Mouse (Mus musculus) left cerebral cortex, postnatal 25 days (tissue): ENCODE measurements around the gene Dnah8. TPM values are rescaled to one million over a fixed set of nuclear protein-coding genes. Genes with fewer than 3 reads are reported as not detected.
"Not testable (repeated sequence)": the region's sequence is repeated elsewhere in the genome, so short reads cannot be mapped to it uniquely, and the experiment has no call there.

Experiments used
- DNase-seq, 2 experiments: peaks; one replicate each; pipeline ENCODE4 v3.0.0; 2022; ENCODE audit warnings: low spot score in 2 of 2, mixed read lengths in 1 of 2
- intact Hi-C: fragments of 180-260 bp; cut with DNase I; formaldehyde crosslinking; loops from one replicate; pipeline ENCODE4 v1.15.1; 2025
- total RNA-seq, 2 experiments: library from RNA; stranded (reverse); gene quantifications; 2 replicates each; pipeline ENCODE4 v1.2.3; 2021

The Dnah8 gene
- total RNA-seq, 2 experiments from 2014 or later, result 0.73 to 0.89 TPM

DNA sequence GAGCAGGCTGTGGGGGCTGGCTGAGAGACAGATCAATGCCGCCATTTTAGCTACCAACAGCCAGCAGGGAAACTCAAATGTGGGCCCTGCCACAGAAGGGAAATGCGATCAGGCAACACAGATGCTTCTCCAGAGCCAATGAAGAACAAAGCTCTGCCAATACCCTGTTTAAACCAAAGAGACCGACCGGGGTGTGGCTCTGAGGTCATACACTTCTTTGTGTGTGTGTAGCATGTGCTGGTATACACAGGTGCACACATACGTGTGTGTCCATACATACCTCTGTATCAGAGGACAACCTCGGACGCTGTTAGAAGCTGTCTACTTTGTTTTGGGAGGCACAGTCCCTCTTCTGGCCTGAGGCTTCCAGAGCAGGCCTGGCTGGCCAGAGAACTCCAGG, 16.8 kb upstream of the Dnah8 start:
- intact Hi-C loops, result no loop called here
- no peak for DNase-seq

GRCm38 (mm10) chr17:30607909-30608495, 16.2 kb upstream of the Dnah8 start:
- intact Hi-C loops, result no loop called here
- DNase-seq, result no peak

GRCm38 (mm10) chr17:30609305-30609979, 14.7 kb upstream of the Dnah8 start:
- intact Hi-C loops, result no loop called here
- peak in 1 of 2 experiments; percentile 84 for DNase-seq

GRCm38 (mm10) chr17:30609980-30610307, 14.2 kb upstream of the Dnah8 start:
- no peak for DNase-seq
- intact Hi-C loops, result no loop called here

DNA sequence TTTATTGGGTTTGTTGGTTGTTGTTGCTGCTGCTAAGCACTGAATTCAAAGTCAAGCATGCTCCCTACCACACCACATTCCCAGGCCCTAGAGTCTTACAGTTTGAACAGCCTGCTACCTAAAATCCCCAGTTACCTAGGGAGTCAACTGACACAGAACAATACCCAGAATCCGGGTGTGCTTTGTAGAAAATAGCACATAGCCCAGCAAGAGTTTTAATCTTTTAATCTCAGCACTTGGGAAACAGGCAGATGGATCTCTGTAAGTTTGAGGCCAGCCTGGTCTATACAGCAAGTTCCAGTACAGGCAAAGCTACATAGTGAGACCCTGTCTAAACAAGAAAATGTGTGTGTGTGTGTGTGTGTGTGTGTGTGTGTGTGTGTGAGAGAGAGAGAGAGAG, 13.4 kb upstream of the Dnah8 start:
- intact Hi-C loops, result no loop called here
- no peak for DNase-seq

DNA sequence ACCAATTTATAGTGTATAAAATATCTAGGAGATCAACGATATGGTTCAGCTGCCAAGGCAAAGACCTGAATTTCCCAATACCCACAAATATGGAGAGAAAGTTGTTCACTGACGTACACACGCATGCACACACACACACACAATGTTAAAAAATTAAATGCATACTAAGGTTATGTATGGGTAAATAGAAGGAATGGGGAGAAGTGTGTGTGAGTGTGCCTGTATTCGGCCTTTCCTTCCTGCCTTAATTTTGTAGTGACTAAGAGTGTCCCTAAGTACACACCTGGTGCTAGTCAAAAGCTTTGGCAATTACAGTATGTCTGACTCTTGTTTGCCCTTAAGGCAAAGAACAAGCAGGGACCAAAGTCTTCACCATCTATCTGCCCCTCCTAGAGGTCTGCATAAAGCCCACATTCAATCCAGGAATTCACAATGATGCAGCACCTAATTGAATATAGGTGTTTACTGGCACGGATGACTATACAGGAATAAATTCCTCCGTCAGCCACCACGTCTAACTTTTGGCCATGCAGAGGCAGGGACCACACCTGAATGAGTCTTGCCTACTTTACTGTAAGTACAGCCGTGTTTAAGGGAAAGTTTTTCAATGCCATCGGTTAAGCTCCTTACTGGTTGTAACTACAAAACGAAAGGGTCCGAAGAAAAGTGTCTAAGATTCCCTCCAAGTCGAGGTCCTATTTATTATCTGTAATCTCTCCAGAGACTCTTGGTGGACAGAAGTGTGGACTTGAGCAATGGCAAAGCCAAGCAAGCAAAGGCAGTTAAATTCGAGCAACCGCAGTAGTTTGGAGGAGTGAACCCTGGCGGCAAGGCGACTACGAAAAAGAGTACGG, 12.7 kb upstream of the Dnah8 start:
- no peak for DNase-seq
- intact Hi-C loops, result no loop called here

DNA sequence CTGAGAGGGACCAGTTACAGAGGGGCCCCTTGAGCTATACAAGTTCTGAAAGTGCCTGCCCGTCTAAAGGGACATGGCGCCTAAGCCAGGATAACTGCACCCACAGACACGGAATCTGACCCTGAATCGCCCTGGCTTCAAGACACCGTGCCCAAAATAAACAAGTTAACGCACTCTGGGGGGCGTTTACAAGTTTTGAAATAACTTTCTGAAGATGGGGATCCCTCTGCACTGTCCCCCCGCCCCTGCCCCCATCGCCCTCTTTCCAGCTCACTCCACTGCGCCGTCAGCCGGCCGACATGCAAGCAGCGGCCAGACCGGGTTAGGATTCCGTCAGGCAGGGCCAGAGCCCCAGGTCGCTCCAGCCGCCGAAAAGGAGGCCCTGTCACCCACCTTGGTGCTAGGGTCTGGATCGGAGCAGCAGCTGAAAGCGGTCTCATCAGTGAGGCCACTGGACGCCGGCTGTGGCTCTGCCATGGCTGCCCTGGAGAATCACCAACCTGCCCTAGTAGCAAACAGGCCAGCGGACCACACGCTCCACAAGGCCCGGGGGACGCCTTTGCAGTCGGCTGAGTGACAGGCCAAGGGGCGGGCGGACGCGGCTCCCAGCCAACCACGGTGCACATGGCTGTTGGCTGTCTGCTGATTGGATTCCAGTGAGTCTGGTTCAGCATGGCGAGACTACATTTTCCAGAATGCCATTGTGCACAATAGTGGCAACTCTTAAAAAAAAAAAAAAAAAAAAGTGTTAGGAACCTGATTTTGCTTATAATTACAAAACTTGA, 11.9 kb upstream of the Dnah8 start:
- DNase-seq, result peak; percentile 100
- intact Hi-C loops, result no loop called here

- intact Hi-C loops, result no loop called here
- DNase-seq, result no peak
These were observed 10.8 kb upstream of the Dnah8 start for GRCm38 (mm10) chr17:30613350-30613749.

DNA sequence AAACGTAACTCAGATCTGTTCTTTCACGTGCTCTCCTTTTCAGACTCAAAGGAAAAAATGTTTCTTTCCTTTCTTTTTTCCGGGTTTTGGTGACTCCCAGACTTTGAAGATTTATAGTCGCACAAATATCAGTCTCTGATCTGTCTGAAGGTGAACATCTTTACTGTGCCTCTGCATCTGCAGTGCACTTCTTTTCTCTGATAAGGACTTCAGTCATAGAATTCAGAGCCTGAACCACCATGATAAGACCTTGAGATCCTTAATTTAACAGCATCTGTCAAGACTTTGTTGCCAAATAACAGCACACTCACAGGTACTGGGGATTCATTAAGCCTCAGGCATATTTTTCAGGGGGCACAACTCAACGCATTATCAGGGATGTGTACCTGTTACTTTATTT, 8.0 kb upstream of the Dnah8 start:
- no peak for DNase-seq

DNA sequence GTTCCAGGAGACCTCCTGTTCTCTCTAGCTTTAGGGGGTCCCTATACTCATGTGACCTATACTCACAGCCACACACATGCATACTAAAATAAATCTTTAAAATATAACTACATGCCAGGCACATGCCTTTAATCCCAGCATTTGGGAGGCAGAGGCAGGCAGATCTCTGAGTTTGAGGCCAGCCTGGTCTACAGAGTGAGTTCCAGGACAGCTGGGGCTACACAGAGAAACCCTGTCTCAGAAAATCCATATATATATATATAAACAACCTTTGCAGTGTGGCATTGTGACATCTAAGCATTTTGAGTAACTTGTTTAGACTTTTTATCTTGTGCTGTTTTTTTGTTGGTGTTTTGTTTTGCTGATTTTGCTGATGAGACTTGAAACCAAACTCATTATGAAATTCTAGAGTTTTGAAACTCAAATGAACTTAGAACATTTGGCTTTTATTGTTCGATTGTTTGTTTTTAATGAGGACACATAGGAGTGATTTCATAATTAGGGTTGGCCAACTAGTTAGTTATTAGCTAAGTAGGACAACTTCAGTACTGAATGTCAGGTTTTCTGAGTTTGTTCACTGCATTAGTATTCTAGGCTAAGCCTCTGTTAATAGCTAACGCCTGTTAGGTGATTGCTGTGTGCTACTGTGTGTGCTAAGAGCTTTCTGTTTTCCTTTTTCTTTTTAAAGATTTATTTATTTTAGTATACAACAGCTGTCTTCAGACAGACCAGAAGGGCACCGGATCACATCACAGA, 5.8 kb upstream of the Dnah8 start:
- intact Hi-C loops, result no loop called here
- no peak for DNase-seq

More for the DNA sequence above, 8.0 kb upstream of the Dnah8 start:
- intact Hi-C loops, result no loop called here

DNA sequence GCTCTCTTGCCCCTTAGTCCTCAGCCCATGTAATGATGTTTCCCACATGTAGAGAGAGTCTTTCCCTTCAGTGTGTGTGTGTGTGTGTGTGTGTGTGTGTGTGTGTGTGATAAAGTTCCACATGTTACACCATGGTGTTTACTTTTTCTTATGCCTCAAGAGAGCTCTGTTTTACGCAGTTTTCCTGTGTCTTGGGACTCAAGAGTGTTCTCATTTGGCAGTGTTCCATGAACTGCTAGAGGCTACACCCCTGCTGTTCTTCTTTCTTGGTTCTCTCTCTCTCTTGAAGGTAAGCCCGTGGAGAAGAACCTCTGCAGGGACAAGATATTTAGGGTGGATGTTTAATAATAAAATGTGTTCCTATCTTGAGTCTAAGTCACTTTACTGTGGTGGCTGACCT, 5.0 kb upstream of the Dnah8 start:
- DNase-seq, result no peak

DNA sequence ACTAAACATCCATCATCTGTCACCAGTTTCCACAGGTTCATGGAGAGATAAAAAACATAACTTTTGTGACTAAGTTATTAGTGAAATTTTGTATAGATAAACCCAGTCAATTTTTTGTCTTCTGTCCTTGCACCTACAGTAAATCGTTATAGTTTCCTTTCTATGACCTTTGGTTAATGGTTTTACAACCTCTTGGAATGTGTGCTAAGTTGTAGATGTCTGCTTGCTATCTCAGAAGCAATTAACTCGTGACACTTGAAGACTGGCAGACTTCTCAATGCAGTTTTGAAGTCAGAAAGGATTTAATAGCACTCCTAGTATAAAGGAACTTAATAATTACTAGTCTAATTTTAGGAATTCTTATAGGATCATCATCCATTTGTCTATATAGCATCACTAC, 3.6 kb upstream of the Dnah8 start:
- no peak for DNase-seq
- intact Hi-C loops, result no loop called here

More for the DNA sequence above, 5.0 kb upstream of the Dnah8 start:
- intact Hi-C loops, result no loop called here

DNA sequence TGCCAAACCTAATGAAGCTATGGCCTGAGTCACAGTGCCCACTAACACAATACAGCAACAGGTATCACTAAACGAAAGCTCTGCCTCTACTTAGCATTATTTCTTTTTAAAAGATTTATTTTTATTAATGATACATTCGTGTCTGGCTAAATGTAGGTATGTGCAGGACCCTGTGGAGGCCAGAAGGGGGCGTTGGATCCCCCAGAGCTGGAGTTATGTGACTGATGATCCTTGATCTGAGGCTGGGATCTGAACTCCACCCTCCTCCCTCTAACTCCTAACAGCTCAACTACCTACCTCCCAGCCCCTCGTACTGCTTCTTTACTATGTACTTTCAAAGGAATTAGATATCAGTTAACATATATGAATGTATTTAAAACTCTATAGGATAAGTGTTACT, 2.7 kb upstream of the Dnah8 start:
- intact Hi-C loops, result no loop called here
- DNase-seq, result no peak

DNA sequence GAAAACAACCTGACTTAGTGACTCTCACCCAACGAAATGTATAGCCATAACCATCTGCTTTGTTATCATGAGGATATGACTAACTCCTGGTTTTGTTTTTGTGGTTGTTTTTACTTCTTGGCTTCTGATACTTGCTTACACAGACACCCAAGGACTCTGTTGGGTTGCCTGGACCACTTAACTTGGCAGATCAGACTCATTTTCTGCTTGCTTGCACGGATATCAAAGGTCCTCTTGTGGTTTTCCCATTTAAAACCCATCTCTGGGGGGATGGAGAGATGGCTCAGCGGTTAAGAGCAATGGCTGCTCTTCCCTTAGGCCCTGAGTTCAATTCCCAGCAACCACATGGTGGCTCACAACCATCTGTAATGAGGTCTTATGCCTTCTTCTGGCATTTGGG, 954 bp upstream of the Dnah8 start:
- intact Hi-C loops, result no loop called here
- no peak for DNase-seq

DNA sequence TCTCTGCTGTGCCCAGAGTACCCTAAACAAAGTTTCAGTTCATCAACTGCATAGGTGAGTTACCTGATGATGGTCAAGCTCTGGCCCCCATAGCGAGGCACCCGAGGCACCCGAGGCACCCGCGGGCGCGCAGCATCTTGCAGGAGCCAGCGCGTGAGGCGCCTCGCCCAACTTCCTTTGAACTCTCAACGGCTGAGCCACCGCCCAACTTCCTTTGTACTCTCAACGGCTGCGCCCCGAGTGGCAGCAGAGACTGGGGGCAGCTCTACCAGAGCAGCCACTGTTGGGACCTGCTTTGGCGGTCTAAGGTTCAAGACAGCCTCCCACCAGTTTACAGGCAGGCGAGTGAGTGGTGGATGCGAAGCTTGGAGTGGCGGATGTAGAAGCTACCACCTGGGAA, 2.6 kb downstream of the Dnah8 start, which contains the start of gene Glo1:
Gene Glo1, minus strand, starts transcription at position 153 of the 400 bp plus-strand sequence.
- DNase-seq, intact Hi-C loops: not testable (repeated sequence)

DNA sequence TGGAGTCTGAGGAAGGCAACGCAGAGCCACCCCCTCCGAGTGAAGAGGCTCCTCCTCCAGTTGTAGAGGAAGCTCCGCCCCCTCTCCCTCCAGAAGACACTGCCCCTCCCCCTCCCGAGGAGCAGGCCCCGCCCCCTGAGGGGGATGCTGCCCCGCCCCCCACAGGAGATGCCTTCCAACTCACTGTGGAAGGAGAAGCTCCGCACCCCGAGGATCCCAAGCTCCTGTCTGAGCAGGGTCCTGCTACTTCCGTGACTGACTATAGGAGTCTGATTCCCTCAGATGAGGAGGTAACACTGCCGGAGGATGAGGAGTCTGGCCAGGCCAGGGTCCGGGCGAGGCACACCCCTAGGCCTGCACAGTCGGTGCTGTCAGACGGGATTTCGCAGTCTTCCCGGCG, 11.2 kb downstream of the Dnah8 start:
- intact Hi-C loops, result no loop called here
- DNase-seq, result no peak

DNA sequence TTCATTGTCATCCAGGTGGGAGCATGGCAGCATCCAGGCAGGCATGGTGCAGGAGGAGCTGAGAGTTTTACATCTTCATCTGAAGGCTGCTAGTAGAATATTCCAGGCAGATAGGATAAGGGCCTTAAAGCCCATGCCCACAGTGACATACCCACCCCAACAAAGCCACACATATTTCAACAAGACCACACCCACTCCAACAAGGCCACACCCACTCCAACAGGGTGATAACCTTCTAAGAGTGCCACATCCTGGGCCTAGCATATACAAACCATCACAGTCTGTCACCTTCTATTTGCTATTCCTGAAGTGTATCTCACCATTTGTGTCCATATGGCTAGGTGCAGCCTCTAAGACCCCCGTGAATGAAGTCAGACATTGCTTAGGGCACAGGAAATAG, 13.6 kb downstream of the Dnah8 start:
- intact Hi-C loops, result no loop called here
- no peak for DNase-seq

GRCm38 (mm10) chr17:30638996-30639395, 14.8 kb downstream of the Dnah8 start:
- DNase-seq, result no peak
- intact Hi-C loops, result no loop called here

DNA sequence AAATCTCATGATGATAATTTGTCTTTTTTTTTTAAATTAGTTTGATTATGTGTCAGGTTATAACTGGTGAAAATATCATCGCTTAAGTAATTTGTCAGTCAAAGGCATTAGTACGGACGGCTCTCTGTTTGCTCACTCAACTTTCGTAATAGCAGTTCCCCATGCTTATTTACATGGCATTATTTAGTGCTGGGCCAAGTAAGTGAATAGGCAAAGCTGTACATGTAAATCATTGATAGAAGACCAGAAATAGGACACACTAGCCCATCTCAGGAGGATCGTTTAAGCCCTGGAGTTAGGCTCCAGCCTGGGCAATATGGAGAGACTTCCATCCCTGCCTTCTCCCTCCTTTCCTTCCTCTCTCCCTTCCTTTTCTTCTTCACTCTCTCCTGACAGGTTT, 16.7 kb downstream of the Dnah8 start:
- DNase-seq, result no peak
- intact Hi-C loops, result no loop called here
